Mouse (Mus musculus) forebrain, embryonic 15.5 days (tissue): ENCODE measurements around the gene Acer1. TPM values are rescaled to one million over a fixed set of nuclear protein-coding genes. Genes with fewer than 3 reads are reported as not detected.
"Not testable (repeated sequence)": the region's sequence is repeated elsewhere in the genome, so short reads cannot be mapped to it uniquely, and the experiment has no call there.

ENCODE experiments used
- ATAC-seq: fragments of 200-750 bp; cut with Nextera tagmentation; replicated peaks from 2 replicates; pipeline ENCODE4 v1.8.0; 2017; ENCODE audit warnings: mild to moderate bottlenecking, moderate TSS enrichment, moderate library complexity
- H3K27ac ChIP-seq: fragments of 300-500 bp; sonication (generic); replicated peaks from 2 replicates; pipeline ENCODE4 v1.5.1; 2015; ENCODE audit warnings: mild to moderate bottlenecking, inconsistent platforms
- H3K27me3 ChIP-seq: fragments of 300-500 bp; sonication (generic); 2 replicates; pipeline ENCODE4 v1.6.1; 2015; ENCODE audit warnings: inconsistent platforms
- H3K36me3 ChIP-seq: fragments of 300-500 bp; sonication (generic); 2 replicates; pipeline ENCODE4 v1.6.1; 2015; ENCODE audit warnings: mild to moderate bottlenecking, inconsistent platforms
- H3K4me1 ChIP-seq: fragments of 300-500 bp; sonication (generic); 2 replicates; pipeline ENCODE4 v1.6.1; 2015; ENCODE audit warnings: inconsistent platforms
- H3K4me2 ChIP-seq: fragments of 300-500 bp; sonication (generic); replicated peaks from 2 replicates; pipeline ENCODE4 v1.6.1; 2015; ENCODE audit warnings: mild to moderate bottlenecking, inconsistent platforms
- H3K4me3 ChIP-seq: fragments of 300-500 bp; sonication (generic); 2 replicates; pipeline ENCODE4 v1.5.1; 2015; ENCODE audit warnings: mild to moderate bottlenecking, inconsistent platforms
- H3K9ac ChIP-seq: fragments of 300-500 bp; sonication (generic); replicated peaks from 2 replicates; pipeline ENCODE4 v1.6.1; 2015; ENCODE audit warnings: mild to moderate bottlenecking, inconsistent platforms
- H3K9me3 ChIP-seq: fragments of 300-500 bp; sonication (generic); 2 replicates; pipeline ENCODE4 v1.6.1; 2016; ENCODE audit warnings: inconsistent platforms
- WGBS: fragments of 180-500 bp; shearing (Covaris S2); methylation state at CpG from one replicate; pipeline ENCODE4 v1.1.7; 2015; ENCODE audit warnings: mixed read lengths; 5-methylcytosine and 5-hydroxymethylcytosine counted together
- polyA plus RNA-seq: library from polyadenylated mRNA; unstranded; fragments of >200 nt; fragmentation: Nextera tagmentation; extraction: Ambion mirVana; gene quantifications from 2 replicates; pipeline ENCODE4 v1.2.1, GENCODE M21; 2015

Gene Acer1
- polyA plus RNA-seq, 1 experiment from 2014 or later: not detected

DNA sequence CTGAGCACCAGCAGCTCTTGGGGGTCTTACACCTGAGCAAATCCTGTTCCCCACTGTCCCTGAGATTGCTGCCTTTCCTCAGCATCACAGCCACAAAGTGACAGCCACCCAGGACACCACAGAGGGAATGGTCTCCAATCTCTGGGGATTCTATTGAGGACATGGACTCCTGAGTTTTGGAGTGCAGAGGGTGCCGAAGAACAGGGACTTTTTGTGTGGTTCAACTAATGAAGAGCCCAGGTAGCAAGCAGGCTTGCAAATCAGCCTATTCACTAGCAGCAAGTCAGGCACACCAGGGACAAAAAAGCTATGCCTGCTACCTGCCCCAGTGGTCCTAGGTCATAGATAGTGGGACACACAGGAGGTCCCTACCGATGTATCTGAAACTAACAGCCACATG is 48.5 kb downstream of the Acer1 start:
- H3K27me3 ChIP-seq: no peaks in the 10 kb centered on the region
- H3K9me3 ChIP-seq: no peaks in the 10 kb centered on the region
- H3K27ac ChIP-seq: no peak overlapping the region
- H3K9ac ChIP-seq: 0 out of 2 replicates have a peak overlapping the region, but pooled peaks have one; percentile 97
- no peak for ATAC-seq
- H3K4me3 ChIP-seq: peak overlapping the region; percentile 94; the same call in 1 of the 2 replicates
- H3K4me2 ChIP-seq: peak overlapping the region; percentile 74
- H3K36me3 ChIP-seq: no peaks in the 10 kb centered on the region
- 87% methylated on average over 2 of the region's 2 CpGs for WGBS
- peaks cover 48% of the 10 kb centered on the region for H3K4me1 ChIP-seq

- H3K4me1 ChIP-seq: peaks cover 43% of the 10 kb centered on the region
- H3K36me3 ChIP-seq: peaks cover 7% of the 10 kb centered on the region; the same call in 1 of the 2 replicates
- 95% methylated on average over 8 of the region's 8 CpGs for WGBS
- H3K27ac ChIP-seq: no peak overlapping the region
- no peak overlapping the region for H3K4me3 ChIP-seq
- ATAC-seq: no peak
- H3K9me3 ChIP-seq: no peaks in the 10 kb centered on the region
- H3K27me3 ChIP-seq: no peaks in the 10 kb centered on the region
- no peak overlapping the region for H3K4me2 ChIP-seq
- H3K9ac ChIP-seq: no peak overlapping the region
Measured at GRCm38 (mm10) chr17:56930026-56930425, 51.9 kb downstream of the Acer1 start.

DNA sequence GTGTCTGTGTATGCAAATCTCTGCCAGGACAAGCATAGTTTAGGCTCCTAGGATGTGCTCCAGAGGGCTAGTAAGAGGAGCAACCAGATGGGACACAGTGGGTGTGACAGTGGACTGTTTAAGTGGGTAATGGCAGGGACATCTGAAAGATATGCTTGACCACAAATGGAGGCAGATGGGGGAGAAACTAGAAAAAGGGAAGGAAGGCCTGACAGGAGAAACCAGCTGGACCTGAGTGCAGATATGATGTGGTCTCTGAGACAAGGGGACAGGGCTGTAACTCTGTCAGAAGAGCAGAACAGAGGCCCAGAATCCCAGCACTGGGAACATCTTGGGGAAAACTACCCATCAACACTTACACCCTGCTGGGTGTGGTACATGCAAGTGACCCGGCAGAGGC is 52.4 kb downstream of the Acer1 start:
- no peak overlapping the region for H3K4me3 ChIP-seq
- no peak overlapping the region for H3K9ac ChIP-seq
- H3K27me3 ChIP-seq: no peaks in the 10 kb centered on the region
- H3K4me1 ChIP-seq: peaks cover 41% of the 10 kb centered on the region
- H3K27ac ChIP-seq: no peak overlapping the region
- ATAC-seq: no peak
- H3K4me2 ChIP-seq: no peak overlapping the region
- peaks cover 12% of the 10 kb centered on the region; the same call in 1 of the 2 replicates for H3K36me3 ChIP-seq
- 83% methylated on average over 1 of the region's 1 CpGs for WGBS
- H3K9me3 ChIP-seq: no peaks in the 10 kb centered on the region

- H3K4me3 ChIP-seq: no peak overlapping the region
- ATAC-seq: no peak
- no peak overlapping the region for H3K4me2 ChIP-seq
- peaks cover 15% of the 10 kb centered on the region; the same call in 1 of the 2 replicates for H3K36me3 ChIP-seq
- peaks cover 37% of the 10 kb centered on the region for H3K4me1 ChIP-seq
- no peaks in the 10 kb centered on the region for H3K9me3 ChIP-seq
- no peak overlapping the region for H3K27ac ChIP-seq
- no peak overlapping the region for H3K9ac ChIP-seq
- no peaks in the 10 kb centered on the region for H3K27me3 ChIP-seq
Measured at GRCm38 (mm10) chr17:56929101-56929500, 52.8 kb downstream of the Acer1 start.

DNA sequence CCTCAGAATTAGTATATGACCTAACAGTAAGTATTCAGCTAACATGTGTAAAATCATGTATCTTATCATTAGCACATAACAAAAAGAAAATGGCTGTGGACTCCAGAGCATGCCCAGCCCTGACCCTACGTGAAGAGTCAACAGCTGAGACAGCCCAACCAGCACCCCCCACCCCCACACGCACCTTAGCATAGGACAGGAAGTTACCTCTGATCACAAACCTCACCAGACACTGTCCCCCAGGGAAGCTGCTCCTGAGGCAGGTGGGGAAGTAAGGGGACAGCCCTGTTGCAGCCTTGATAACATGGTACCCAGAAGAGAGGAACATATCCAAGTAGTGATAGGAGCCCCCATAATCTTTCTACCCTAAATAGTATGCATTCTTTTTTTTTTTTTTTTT is 55.9 kb downstream of the Acer1 start:
- no peak for ATAC-seq
- H3K4me2 ChIP-seq: no peak overlapping the region
- peaks cover 26% of the 10 kb centered on the region for H3K36me3 ChIP-seq
- H3K4me1 ChIP-seq: peaks cover 7% of the 10 kb centered on the region
- no peak overlapping the region for H3K4me3 ChIP-seq
- no peak overlapping the region for H3K27ac ChIP-seq
- H3K9ac ChIP-seq: no peak overlapping the region
- no peaks in the 10 kb centered on the region for H3K27me3 ChIP-seq
- WGBS: 93% methylated on average over 2 of the region's 2 CpGs
- no peaks in the 10 kb centered on the region for H3K9me3 ChIP-seq

DNA sequence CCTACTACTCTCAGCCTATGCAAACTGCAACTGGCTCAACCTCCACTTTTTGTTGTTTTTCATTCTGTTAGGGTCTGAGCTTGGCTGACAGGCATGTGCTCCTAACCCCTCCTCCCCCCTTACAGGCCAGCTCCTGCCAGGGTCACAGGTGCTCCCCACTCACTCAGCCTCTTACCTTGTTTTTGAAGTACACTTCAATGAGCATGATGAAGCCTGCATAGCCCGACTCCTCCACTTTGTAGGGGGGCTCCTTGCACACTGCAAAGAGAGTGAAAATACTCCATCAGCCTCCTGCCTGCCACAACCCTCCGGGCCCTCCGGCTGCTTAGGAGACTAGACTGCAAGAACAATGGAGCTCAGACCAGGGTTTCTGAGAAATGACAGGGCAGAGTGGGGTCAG is 62.2 kb downstream of the Acer1 start:
- 0 out of 2 replicates have a peak, but pooled peaks have one; percentile 23 for ATAC-seq
- H3K36me3 ChIP-seq: peaks cover 44% of the 10 kb centered on the region
- H3K4me1 ChIP-seq: no peaks in the 10 kb centered on the region
- H3K4me3 ChIP-seq: no peak overlapping the region
- 82% methylated on average over 3 of the region's 3 CpGs for WGBS
- H3K4me2 ChIP-seq: no peak overlapping the region
- H3K9me3 ChIP-seq: no peaks in the 10 kb centered on the region
- no peak overlapping the region for H3K9ac ChIP-seq
- no peaks in the 10 kb centered on the region for H3K27me3 ChIP-seq
- H3K27ac ChIP-seq: no peak overlapping the region

DNA sequence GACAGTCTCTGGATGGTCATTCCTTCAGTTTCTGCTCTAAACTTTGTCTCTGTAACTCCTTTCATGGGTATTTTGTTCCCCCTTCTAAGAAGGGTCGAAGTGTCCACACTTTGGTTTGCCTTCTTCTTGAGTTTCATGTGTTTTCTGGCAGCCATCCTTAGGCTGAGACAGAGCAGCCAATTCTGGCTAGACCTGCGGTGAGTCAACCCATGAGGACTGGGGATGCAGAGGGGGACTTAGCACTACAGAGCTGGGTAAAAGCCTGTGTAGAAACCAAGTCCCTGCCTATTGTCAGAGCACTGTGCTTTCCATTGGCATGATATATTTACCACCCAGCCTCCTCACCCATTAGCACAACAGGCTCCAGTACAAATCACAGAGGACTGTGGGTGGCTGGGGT is 64.8 kb downstream of the Acer1 start:
- Histone ChIP-seq H3K27ac (no peak overlapping the region), H3K36me3 (peaks cover 48% of the 10 kb centered on the region), H3K27me3 (no peaks in the 10 kb centered on the region), H3K4me2 (no peak overlapping the region), H3K9ac (no peak overlapping the region), H3K4me1 (no peaks in the 10 kb centered on the region), H3K9me3 (no peaks in the 10 kb centered on the region), H3K4me3 (no peak overlapping the region)
- WGBS: 97% methylated on average over 2 of the region's 2 CpGs
- ATAC-seq: no peak

DNA sequence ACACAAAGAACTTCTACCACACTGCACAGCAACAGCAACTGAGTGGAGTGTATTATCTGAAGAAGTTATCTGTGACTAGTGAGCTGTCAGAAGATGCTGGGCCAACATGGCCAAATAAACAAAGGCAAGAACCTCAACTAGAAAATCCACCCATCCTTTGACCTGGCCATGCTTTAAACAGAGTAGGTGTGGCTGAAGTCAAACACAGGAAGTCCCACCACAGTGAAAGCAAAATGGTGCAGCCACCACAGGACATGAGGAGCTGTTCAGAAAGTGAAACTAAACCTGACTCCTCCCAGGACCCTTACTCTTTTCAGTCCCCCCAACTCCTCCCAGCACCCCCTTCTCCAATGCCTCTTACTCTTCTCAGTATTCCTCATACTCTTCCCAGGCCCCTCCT is 68.5 kb downstream of the Acer1 start:
- ATAC-seq: no peak
- Histone ChIP-seq H3K27ac (no peak overlapping the region), H3K4me3 (no peak overlapping the region), H3K4me2 (no peak overlapping the region), H3K27me3 (no peaks in the 10 kb centered on the region), H3K4me1 (no peaks in the 10 kb centered on the region), H3K36me3 (peaks cover 53% of the 10 kb centered on the region), H3K9me3 (no peaks in the 10 kb centered on the region), H3K9ac (no peak overlapping the region)

DNA sequence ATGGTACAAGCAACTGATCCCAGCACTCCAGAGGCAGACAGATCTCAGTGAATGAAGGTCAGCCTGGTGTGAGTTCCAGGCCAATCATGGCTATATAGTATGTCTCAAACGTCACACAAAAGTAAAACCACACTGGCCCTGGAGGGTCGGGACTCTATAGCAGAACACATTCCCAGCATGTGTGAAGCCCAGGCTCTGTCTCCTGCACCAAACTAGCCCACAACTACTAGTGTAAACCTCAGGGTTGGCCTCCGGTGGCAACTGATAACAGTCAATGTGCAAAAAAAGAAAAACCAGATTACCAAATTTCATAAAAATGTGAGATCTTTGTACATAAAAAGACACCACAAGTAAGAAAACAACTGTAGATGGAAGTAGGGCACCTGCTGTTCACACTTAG is 68.9 kb downstream of the Acer1 start:
- H3K9ac ChIP-seq: no peak overlapping the region
- no peaks in the 10 kb centered on the region for H3K4me1 ChIP-seq
- WGBS: 98% methylated on average over 3 of the region's 3 CpGs
- no peak overlapping the region for H3K27ac ChIP-seq
- no peak overlapping the region for H3K4me3 ChIP-seq
- H3K27me3 ChIP-seq: no peaks in the 10 kb centered on the region
- H3K9me3 ChIP-seq: no peaks in the 10 kb centered on the region
- no peak for ATAC-seq
- no peak overlapping the region for H3K4me2 ChIP-seq
- H3K36me3 ChIP-seq: peaks cover 52% of the 10 kb centered on the region

DNA sequence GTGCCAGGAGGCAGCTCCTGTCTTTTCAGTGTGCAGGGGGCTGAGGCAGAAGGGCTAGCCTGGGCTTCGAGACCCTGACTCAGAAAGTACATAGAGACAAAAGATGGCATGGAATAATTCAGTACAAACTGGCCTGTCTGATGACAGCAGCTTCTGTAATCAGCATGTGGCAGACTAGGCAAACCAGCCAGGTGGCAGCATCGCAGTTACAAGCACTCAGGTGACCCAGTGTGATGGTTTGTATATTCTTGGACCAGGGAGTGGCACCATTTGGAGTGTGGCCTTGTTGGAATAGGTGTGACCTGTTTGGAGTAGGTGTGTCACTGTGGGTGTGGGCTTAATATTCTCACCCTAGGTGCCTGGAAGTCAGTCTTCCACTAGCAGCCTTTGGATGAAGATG is 72.2 kb downstream of the Acer1 start:
- peaks cover 43% of the 10 kb centered on the region for H3K36me3 ChIP-seq
- WGBS: 78% methylated on average over 2 of the region's 2 CpGs
- H3K4me3 ChIP-seq, H3K27ac ChIP-seq, H3K27me3 ChIP-seq, H3K4me2 ChIP-seq, H3K4me1 ChIP-seq, H3K9me3 ChIP-seq, H3K9ac ChIP-seq, ATAC-seq: not testable (repeated sequence)

- H3K27me3 ChIP-seq: no peaks in the 10 kb centered on the region
- H3K27ac ChIP-seq: no peak overlapping the region
- WGBS: 89% methylated on average over 9 of the region's 9 CpGs
- no peaks in the 10 kb centered on the region for H3K9me3 ChIP-seq
- H3K4me2 ChIP-seq: no peak overlapping the region
- H3K36me3 ChIP-seq: peaks cover 40% of the 10 kb centered on the region
- no peak overlapping the region for H3K4me3 ChIP-seq
- no peaks in the 10 kb centered on the region for H3K4me1 ChIP-seq
- ATAC-seq: no peak
- no peak overlapping the region for H3K9ac ChIP-seq
Measured at GRCm38 (mm10) chr17:56907887-56908286, 74.0 kb downstream of the Acer1 start.

GRCm38 (mm10) chr17:56907096-56907495 is 74.8 kb downstream of the Acer1 start:
- H3K36me3 ChIP-seq: peaks cover 40% of the 10 kb centered on the region
- 93% methylated on average over 5 of the region's 5 CpGs for WGBS
- no peaks in the 10 kb centered on the region for H3K4me1 ChIP-seq
- no peaks in the 10 kb centered on the region for H3K27me3 ChIP-seq
- no peaks in the 10 kb centered on the region for H3K9me3 ChIP-seq
- no peak overlapping the region for H3K9ac ChIP-seq
- no peak overlapping the region for H3K4me3 ChIP-seq
- H3K27ac ChIP-seq: no peak overlapping the region
- no peak overlapping the region for H3K4me2 ChIP-seq
- no peak for ATAC-seq

DNA sequence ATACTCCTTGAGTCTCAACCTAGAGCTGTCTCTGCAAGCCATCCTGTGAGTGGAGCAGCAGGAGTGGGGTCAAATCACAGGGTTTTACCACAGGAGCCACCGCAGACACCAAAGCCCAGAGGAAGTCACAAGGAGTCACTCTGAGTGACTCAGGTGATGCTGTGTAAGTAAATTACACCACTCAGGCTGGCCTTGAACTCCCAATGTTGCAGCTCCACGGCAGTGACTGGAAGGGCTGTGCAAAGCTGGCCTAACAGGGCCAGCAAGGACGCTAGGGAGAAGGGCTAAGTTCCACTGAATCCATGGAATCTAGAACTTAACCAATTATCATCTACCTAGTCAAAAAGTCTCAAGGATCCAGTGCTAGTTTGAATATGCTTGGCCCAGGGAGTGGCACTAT is 75.8 kb downstream of the Acer1 start:
- 95% methylated on average over 3 of the region's 3 CpGs for WGBS
- Histone ChIP-seq H3K9ac (no peak overlapping the region), H3K4me2 (no peak overlapping the region), H3K27me3 (no peaks in the 10 kb centered on the region), H3K9me3 (no peaks in the 10 kb centered on the region), H3K27ac (no peak overlapping the region), H3K4me3 (no peak overlapping the region), H3K4me1 (no peaks in the 10 kb centered on the region), H3K36me3 (peaks cover 42% of the 10 kb centered on the region)
- no peak for ATAC-seq
